Mouse (Mus musculus): ENCODE measurements around the gene Dazap1. TPM values are rescaled to one million over a fixed set of nuclear protein-coding genes. Genes with fewer than 3 reads are reported as not detected.

Dazap1 gene
- polyA plus RNA-seq, 1 experiment from 2014 or later, result 53.1 TPM

GRCm38 (mm10) chr10:80304862-80305261 is 43.6 kb downstream of the Dazap1 start:
- Histone ChIP-seq H3K27me3 (replicated peaks) (peaks cover 53% of the 10 kb centered on the region), H3K4me3 (replicated peaks) (peak overlapping the region; percentile 11; the same call in 1 of the 2 replicates), H3K36me3 (no peaks in the 10 kb centered on the region), H3K4me1 (replicated peaks) (peaks cover 12% of the 10 kb centered on the region), H3K9ac (no peak overlapping the region), H3K27ac (no peak overlapping the region), H3K4me2 (replicated peaks) (peak overlapping the region; percentile 46), H3K9me3 (no peaks in the 10 kb centered on the region)
- WGBS, result 13% methylated on average over 25 of the region's 25 CpGs
- ATAC-seq, result peak; percentile 52; the same call in 1 of the 2 replicates

DNA sequence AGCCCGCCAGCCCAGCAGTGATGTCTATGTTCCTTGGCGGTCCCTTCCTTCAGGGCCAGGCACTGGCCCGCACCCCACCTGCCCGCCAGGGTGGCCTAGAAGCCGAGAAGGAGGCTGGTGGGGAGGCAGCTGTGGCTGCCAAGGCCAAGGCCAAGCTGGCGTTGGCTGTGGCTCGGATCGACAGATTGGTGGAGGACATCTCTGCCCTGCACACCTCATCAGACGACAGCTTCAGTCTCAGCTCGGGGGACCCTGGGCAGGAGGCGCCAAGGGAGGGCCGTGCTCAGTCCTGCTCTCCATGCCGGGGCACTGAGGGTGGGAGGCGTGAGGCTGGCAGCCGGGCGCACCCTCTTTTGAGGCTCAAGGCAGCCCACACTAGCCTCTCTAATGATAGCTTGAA is 50.3 kb downstream of the Dazap1 start:
- no peak for ATAC-seq
- WGBS, result 81% methylated on average over 16 of the region's 16 CpGs
- peaks cover 26% of the 10 kb centered on the region for H3K4me1 ChIP-seq (replicated peaks)
- H3K36me3 ChIP-seq, result no peaks in the 10 kb centered on the region
- no peaks in the 10 kb centered on the region for H3K9me3 ChIP-seq
- H3K27me3 ChIP-seq (replicated peaks), result peaks cover 63% of the 10 kb centered on the region
- no peak overlapping the region for H3K4me2 ChIP-seq (replicated peaks)
- H3K9ac ChIP-seq, result no peak overlapping the region
- H3K4me3 ChIP-seq (replicated peaks), result no peak overlapping the region
- no peak overlapping the region for H3K27ac ChIP-seq

GRCm38 (mm10) chr10:80312586-80313504 is 51.6 kb downstream of the Dazap1 start:
- Histone ChIP-seq H3K27ac (no peak overlapping the region), H3K9me3 (no peaks in the 10 kb centered on the region), H3K4me1 (replicated peaks) (peaks cover 34% of the 10 kb centered on the region), H3K27me3 (replicated peaks) (peaks cover 62% of the 10 kb centered on the region), H3K9ac (no peak overlapping the region), H3K36me3 (0 out of 2 replicates have a peak, but pooled peaks cover 3% of the 10 kb centered on the region), H3K4me3 (replicated peaks) (no peak overlapping the region), H3K4me2 (replicated peaks) (no peak overlapping the region)
- no peak for ATAC-seq
- 64% methylated on average over 54 of the region's 54 CpGs for WGBS

- Histone ChIP-seq H3K27me3 (replicated peaks) (peaks cover 62% of the 10 kb centered on the region), H3K4me3 (replicated peaks) (no peak overlapping the region), H3K4me2 (replicated peaks) (peak overlapping the region; percentile 14; the same call in 1 of the 2 replicates), H3K4me1 (replicated peaks) (peaks cover 36% of the 10 kb centered on the region), H3K9me3 (no peaks in the 10 kb centered on the region), H3K27ac (no peak overlapping the region), H3K36me3 (peaks cover 9% of the 10 kb centered on the region; the same call in 1 of the 2 replicates), H3K9ac (no peak overlapping the region; the same call in 1 of the 2 replicates)
- 40% methylated on average over 20 of the region's 20 CpGs for WGBS
- ATAC-seq, result peak; percentile 32
Measured at GRCm38 (mm10) chr10:80313627-80314201, 52.4 kb downstream of the Dazap1 start.

GRCm38 (mm10) chr10:80314494-80315001 is 53.3 kb downstream of the Dazap1 start:
- peaks cover 10% of the 10 kb centered on the region; the same call in 1 of the 2 replicates for H3K36me3 ChIP-seq
- 54% methylated on average over 16 of the region's 16 CpGs for WGBS
- no peak overlapping the region for H3K9ac ChIP-seq
- H3K9me3 ChIP-seq, result no peaks in the 10 kb centered on the region
- peaks cover 44% of the 10 kb centered on the region for H3K4me1 ChIP-seq (replicated peaks)
- no peak overlapping the region for H3K27ac ChIP-seq
- ATAC-seq, result no peak
- no peak overlapping the region for H3K4me2 ChIP-seq (replicated peaks)
- H3K4me3 ChIP-seq (replicated peaks), result no peak overlapping the region
- peaks cover 62% of the 10 kb centered on the region for H3K27me3 ChIP-seq (replicated peaks)

GRCm38 (mm10) chr10:80315315-80315714 is 54.0 kb downstream of the Dazap1 start:
- no peak overlapping the region for H3K4me3 ChIP-seq (replicated peaks)
- peaks cover 62% of the 10 kb centered on the region for H3K27me3 ChIP-seq (replicated peaks)
- H3K27ac ChIP-seq, result no peak overlapping the region
- H3K4me2 ChIP-seq (replicated peaks), result no peak overlapping the region
- ATAC-seq, result no peak
- WGBS, result 38% methylated on average over 27 of the region's 27 CpGs
- H3K9ac ChIP-seq, result no peak overlapping the region
- H3K9me3 ChIP-seq, result no peaks in the 10 kb centered on the region
- H3K36me3 ChIP-seq, result peaks cover 10% of the 10 kb centered on the region; the same call in 1 of the 2 replicates
- H3K4me1 ChIP-seq (replicated peaks), result peaks cover 45% of the 10 kb centered on the region

DNA sequence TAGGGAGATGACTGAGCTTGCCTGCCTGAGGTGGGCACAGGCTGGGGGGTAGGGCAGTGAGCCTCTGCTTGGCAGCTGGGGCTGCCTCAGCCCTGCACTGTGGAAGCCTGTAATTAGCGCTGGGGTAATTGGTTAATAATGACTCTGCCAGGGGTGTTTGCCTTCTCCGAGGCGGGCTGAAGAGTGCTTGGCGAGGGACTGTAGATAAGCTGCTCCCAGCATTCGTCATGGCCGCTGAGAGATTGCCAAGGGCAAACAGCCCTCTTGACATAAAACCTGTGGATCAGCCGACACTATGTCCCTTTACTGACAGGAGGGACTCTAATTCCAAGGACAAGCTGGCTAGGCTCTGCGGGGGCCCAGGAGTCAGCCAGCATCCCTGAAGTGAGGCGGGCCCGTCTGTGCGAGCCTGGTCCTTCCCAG is 55.1 kb downstream of the Dazap1 start:
- Histone ChIP-seq H3K27me3 (replicated peaks) (peaks cover 57% of the 10 kb centered on the region), H3K9me3 (no peaks in the 10 kb centered on the region), H3K9ac (no peak overlapping the region), H3K4me3 (replicated peaks) (no peak overlapping the region), H3K4me1 (replicated peaks) (peaks cover 42% of the 10 kb centered on the region), H3K27ac (no peak overlapping the region), H3K4me2 (replicated peaks) (no peak overlapping the region), H3K36me3 (peaks cover 10% of the 10 kb centered on the region; the same call in 1 of the 2 replicates)
- ATAC-seq, result no peak
- 23% methylated on average over 11 of the region's 11 CpGs for WGBS

DNA sequence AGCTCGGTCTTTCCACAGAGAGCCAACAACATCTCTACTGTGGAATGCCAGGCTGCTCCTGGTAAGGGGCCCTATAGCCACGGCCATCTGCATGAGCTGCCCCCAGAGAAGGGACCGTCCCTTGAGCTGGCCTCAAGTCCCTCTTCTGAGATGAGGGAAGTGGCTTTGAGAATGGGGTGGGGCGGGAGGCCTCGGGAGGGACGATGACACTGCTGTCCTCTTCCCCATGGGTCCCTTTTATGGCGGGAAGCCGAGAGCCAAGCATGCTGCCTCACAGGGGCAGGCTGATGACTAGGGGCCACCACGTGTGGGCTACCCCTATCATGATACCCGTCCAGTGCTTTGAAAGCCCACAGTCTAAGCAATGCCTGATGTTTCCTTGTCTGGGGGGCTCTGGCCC is 55.7 kb downstream of the Dazap1 start:
- no peak for ATAC-seq
- H3K36me3 ChIP-seq, result peaks cover 10% of the 10 kb centered on the region; the same call in 1 of the 2 replicates
- no peak overlapping the region for H3K4me2 ChIP-seq (replicated peaks)
- no peaks in the 10 kb centered on the region for H3K9me3 ChIP-seq
- peaks cover 46% of the 10 kb centered on the region for H3K4me1 ChIP-seq (replicated peaks)
- H3K27ac ChIP-seq, result no peak overlapping the region
- H3K9ac ChIP-seq, result no peak overlapping the region
- no peak overlapping the region for H3K4me3 ChIP-seq (replicated peaks)
- H3K27me3 ChIP-seq (replicated peaks), result peaks cover 50% of the 10 kb centered on the region
- 47% methylated on average over 10 of the region's 10 CpGs for WGBS

DNA sequence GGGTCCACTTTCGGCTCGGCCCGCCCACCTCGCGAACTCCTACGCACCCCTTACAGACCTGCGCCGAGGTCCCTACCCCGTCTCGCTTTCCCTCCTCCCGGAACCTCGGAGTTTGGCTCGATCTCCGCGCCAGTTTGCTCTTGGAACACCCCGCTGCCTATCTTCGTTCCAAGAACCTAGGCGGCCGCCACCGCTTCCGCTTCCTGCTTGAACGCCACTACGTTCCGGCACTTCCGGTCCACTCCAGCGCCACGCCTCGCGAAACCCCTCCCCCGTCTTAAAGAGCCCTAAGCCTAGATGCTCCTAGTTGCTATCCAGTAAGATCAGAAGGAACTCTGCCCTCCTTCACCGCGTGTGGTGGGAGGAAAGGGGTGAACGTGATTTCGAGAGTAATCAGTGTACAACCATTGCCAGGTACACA is 59.1 kb downstream of the Dazap1 start, which contains the start of gene 2310011J03Rik:
Gene 2310011J03Rik (minus strand): TSS at position 198 of the 421 bp plus-strand sequence.
- WGBS, result under 1% methylated on average over 34 of the region's 34 CpGs
- Histone ChIP-seq H3K4me3 (replicated peaks) (peak within 1 kb of the TSS; percentile 72), H3K4me1 (replicated peaks) (peaks cover 49% of the 10 kb centered on the region)

GRCm38 (mm10) chr10:80321014-80321669 is 59.9 kb downstream of the Dazap1 start:
- peak overlapping the region; percentile 70; the same call in 1 of the 2 replicates for H3K4me2 ChIP-seq (replicated peaks)
- WGBS, result 65% methylated on average over 6 of the region's 6 CpGs
- ATAC-seq, result no peak
- H3K27ac ChIP-seq, result no peak overlapping the region
- no peak overlapping the region for H3K4me3 ChIP-seq (replicated peaks)
- no peak overlapping the region for H3K9ac ChIP-seq
- H3K9me3 ChIP-seq, result no peaks in the 10 kb centered on the region
- H3K36me3 ChIP-seq, result peaks cover 10% of the 10 kb centered on the region; the same call in 1 of the 2 replicates
- H3K27me3 ChIP-seq (replicated peaks), result peaks cover 9% of the 10 kb centered on the region
- peaks cover 49% of the 10 kb centered on the region for H3K4me1 ChIP-seq (replicated peaks)

More for the DNA sequence above, 59.1 kb downstream of the Dazap1 start, which contains the start of gene 2310011J03Rik:
- H3K27ac ChIP-seq, result peak within 1 kb of the TSS; percentile 73
- peak; percentile 57 for ATAC-seq
- H3K4me2 ChIP-seq (replicated peaks), result peak within 1 kb of the TSS; percentile 70
- H3K9ac ChIP-seq, result peak within 1 kb of the TSS; percentile 79
- peaks cover 10% of the 10 kb centered on the region; the same call in 1 of the 2 replicates for H3K36me3 ChIP-seq
- H3K9me3 ChIP-seq, result no peaks in the 10 kb centered on the region
- H3K27me3 ChIP-seq (replicated peaks), result peaks cover 17% of the 10 kb centered on the region

DNA sequence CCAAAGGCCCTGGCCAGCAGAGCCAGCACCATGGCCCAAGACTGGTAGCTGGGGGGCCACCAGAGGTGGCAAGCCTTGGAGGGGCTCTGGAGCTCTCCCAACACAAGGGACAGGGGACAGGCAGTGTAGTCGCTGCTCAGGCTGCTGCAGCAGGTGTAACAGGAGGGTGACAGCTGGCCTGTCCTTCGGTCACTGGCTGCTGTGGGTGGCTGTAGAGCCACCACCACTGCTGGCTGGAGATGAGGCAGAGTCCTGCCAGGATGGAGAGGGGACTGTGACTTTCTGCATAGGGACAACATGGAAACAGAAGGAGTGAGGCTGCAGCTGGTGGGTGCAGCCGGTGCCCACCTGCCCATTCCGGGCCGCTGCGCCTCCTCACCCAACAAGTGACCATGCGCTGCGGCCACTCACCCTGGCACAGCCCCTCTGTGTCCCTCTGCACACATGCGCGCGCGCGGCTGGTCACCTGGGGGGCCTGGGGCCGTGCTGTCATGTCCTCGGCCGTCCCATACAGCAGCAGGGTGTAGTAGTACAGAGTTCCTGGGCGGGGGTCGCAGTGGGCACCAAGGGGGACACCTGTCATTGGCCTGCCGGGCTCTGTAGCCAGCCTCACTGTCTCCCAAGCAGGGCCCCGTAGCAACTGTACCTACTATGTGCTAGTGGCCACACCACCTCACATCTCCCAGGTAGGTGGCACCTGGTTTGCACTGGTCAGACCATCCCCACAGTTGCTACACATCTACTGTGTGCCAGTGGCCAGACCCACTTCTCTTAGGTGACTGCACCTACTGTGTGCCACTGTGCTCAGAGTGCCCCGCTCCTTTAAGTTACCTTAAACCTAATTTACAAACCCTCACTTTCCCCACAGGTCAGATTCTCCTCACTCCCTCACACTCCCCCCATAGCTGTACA is 60.6 kb downstream of the Dazap1 start:
- H3K4me3 ChIP-seq (replicated peaks), result peak overlapping the region; percentile 68; the same call in 1 of the 2 replicates
- H3K27me3 ChIP-seq (replicated peaks), result peaks cover 3% of the 10 kb centered on the region; the same call in 1 of the 2 replicates
- ATAC-seq, result no peak
- 89% methylated on average over 21 of the region's 21 CpGs for WGBS
- H3K4me2 ChIP-seq (replicated peaks), result peak overlapping the region; percentile 97
- H3K4me1 ChIP-seq (replicated peaks), result peaks cover 45% of the 10 kb centered on the region
- no peaks in the 10 kb centered on the region for H3K9me3 ChIP-seq
- peaks cover 10% of the 10 kb centered on the region; the same call in 1 of the 2 replicates for H3K36me3 ChIP-seq
- peak overlapping the region; percentile 51 for H3K9ac ChIP-seq
- H3K27ac ChIP-seq, result no peak overlapping the region
